11 mouse cellular contexts compared by ENCODE assay signal in the genomic region with DNA sequence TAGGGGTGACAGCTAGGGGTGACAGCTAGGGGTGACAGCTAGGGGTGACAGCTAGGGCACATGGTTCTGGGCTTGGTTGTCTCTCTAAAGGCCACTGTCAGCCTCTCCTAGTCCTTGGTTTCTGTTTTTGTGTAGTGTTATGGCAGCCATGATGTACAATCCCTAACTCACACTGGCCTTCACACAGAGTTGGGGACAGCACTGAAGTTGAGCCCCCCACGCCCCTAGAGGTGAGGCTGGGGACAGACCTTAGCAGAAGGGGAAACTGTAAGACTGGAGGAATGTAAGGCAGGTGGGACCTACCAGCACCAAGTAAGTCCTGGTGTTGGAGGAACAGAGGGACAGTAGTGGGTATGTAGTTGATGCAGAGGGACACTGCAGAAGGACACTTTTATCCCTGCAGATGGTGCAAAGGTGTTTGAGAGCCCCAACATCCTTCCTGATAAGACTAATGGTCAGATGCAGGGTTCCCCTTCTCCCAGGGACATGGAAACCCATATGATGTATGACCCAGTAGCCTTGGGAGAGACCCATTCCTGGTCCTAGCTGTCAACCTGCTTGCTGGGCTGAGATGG. TPM values are rescaled to one million over a fixed set of nuclear protein-coding genes. Genes with fewer than 3 reads are reported as not detected.
A peak's percentile ranks its signal among the peaks of the same experiment; 100 is the strongest.
DNase-seq lines count a peak whose midpoint lies in the region; ATAC-seq and TF ChIP-seq lines count a peak whose summit lies in the region.
"Had no signal": no experiment of that assay in that cellular context is flagged by ENCODE, and none has a peak within 500 bp of the region (broad histone marks: within the 10 kb centered on the region; RNA-seq: fewer than 3 reads in every experiment).

No protein-coding gene starts in this region.

- H3K36me3 ChIP-seq in intestine, embryonic 16.5 days (ENCODE audit: control insufficient read depth, insufficient read depth, low read length), result no peaks in the 10 kb centered on the region
- H3K36me3 ChIP-seq in intestine, embryonic 15.5 days, result no peaks in the 10 kb centered on the region
- no peaks in the 10 kb centered on the region for H3K36me3 ChIP-seq in thymus, adult 2 months (ENCODE audit: control insufficient read depth, insufficient read depth, low read length)
- H3K36me3 ChIP-seq in liver, embryonic 12.5 days, result no peaks in the 10 kb centered on the region
- H3K36me3 ChIP-seq in forebrain, embryonic 13.5 days (ENCODE audit: poor library complexity, severe bottlenecking), result no peaks in the 10 kb centered on the region
- H3K36me3 ChIP-seq: embryonic facial prominence, embryonic 15.5 days had no signal

- no peak for TF ChIP-seq POLR2A in thymus, adult 2 months (IDR thresholded peaks at IDR 0.05; ENCODE audit: control insufficient read depth, extremely low read depth, insufficient read depth, low read length, poor library complexity)

- DNase-seq in thymus, adult 2 months, result no peak
- no peak for DNase-seq in thymus, adult 18-20 months
- DNase-seq in layer of hippocampus, adult 8-10 months (ENCODE audit: low spot score in 2 of 2), result no peak
- DNase-seq: kidney, adult 8-10 months; midbrain, embryonic 14.5 days had no signal

- peaks cover 2% of the 10 kb centered on the region; the same call in 1 of the 2 replicates for H3K4me1 ChIP-seq in intestine, embryonic 16.5 days (ENCODE audit: control insufficient read depth, insufficient read depth, low read length)
- H3K4me1 ChIP-seq in intestine, embryonic 15.5 days (replicated peaks), result peaks cover 2% of the 10 kb centered on the region
- peaks cover 52% of the 10 kb centered on the region for H3K4me1 ChIP-seq in thymus, adult 2 months (replicated peaks; ENCODE audit: control insufficient read depth, insufficient read depth, low read length)
- H3K4me1 ChIP-seq in liver, embryonic 12.5 days, result peaks cover 45% of the 10 kb centered on the region
- H3K4me1 ChIP-seq in forebrain, embryonic 13.5 days, result peaks cover 7% of the 10 kb centered on the region

- no peak overlapping the region for H3K4me2 ChIP-seq in intestine, embryonic 16.5 days (ENCODE audit: low read depth, low read length)
- no peak overlapping the region for H3K4me2 ChIP-seq in intestine, embryonic 15.5 days (replicated peaks)
- H3K4me2 ChIP-seq in liver, embryonic 12.5 days, result peak overlapping the region; percentile 16
- no peak overlapping the region for H3K4me2 ChIP-seq in forebrain, embryonic 13.5 days
- H3K4me2 ChIP-seq: embryonic facial prominence, embryonic 15.5 days had no signal

- no peak for TF ChIP-seq CTCF in thymus, adult 2 months (IDR thresholded peaks at IDR 0.05; ENCODE audit: borderline replicate concordance, control insufficient read depth, extremely low read depth, insufficient read depth, low read length, poor library complexity)

- WGBS in intestine, embryonic 16.5 days, result 66% methylated on average over 1 of the region's 1 CpGs
- WGBS in intestine, embryonic 15.5 days, result 57% methylated on average over 1 of the region's 1 CpGs
- 66% methylated on average over 1 of the region's 1 CpGs for WGBS in thymus, adult 2 months
- whole genome bisulfite sequencing in liver, embryonic 12.5 days (ENCODE audit: insufficient replicate concordance), result 54% methylated on average over 1 of the region's 1 CpGs
- 54% methylated on average over 1 of the region's 1 CpGs for WGBS in forebrain, embryonic 13.5 days

- no peak overlapping the region for H3K9ac ChIP-seq in intestine, embryonic 16.5 days (ENCODE audit: low read depth, low read length)
- H3K9ac ChIP-seq in intestine, embryonic 15.5 days, result no peak overlapping the region
- H3K9ac ChIP-seq in liver, embryonic 12.5 days, result peak overlapping the region; percentile 27; the same call in 1 of the 2 replicates
- H3K9ac ChIP-seq in forebrain, embryonic 13.5 days, result no peak overlapping the region
- H3K9ac ChIP-seq: embryonic facial prominence, embryonic 15.5 days had no signal

- H3K9me3 ChIP-seq in intestine, embryonic 16.5 days (ENCODE audit: control insufficient read depth, low read length), result no peaks in the 10 kb centered on the region
- no peaks in the 10 kb centered on the region for H3K9me3 ChIP-seq in intestine, embryonic 15.5 days
- no peaks in the 10 kb centered on the region for H3K9me3 ChIP-seq in liver, embryonic 12.5 days (replicated peaks)
- no peaks in the 10 kb centered on the region for H3K9me3 ChIP-seq in forebrain, embryonic 13.5 days (replicated peaks)
- H3K9me3 ChIP-seq: embryonic facial prominence, embryonic 15.5 days had no signal

- peak overlapping the region; percentile 34; the same call in 1 of the 2 replicates for H3K27ac ChIP-seq in intestine, embryonic 16.5 days (ENCODE audit: low read length)
- no peak overlapping the region for H3K27ac ChIP-seq in intestine, embryonic 15.5 days
- peak overlapping the region; percentile 59 for H3K27ac ChIP-seq in thymus, adult 2 months (ENCODE audit: control insufficient read depth, insufficient read depth, low read length)
- peak overlapping the region; percentile 69 for H3K27ac ChIP-seq in liver, embryonic 12.5 days
- no peak overlapping the region for H3K27ac ChIP-seq in forebrain, embryonic 13.5 days
- H3K27ac ChIP-seq: embryonic facial prominence, embryonic 15.5 days had no signal

- ATAC-seq in intestine, embryonic 16.5 days, result no peak
- no peak for ATAC-seq in intestine, embryonic 15.5 days
- peak; percentile 22; the same call in 1 of the 2 replicates for ATAC-seq in liver, embryonic 12.5 days
- ATAC-seq in activated CD4-positive, CD25-positive, alpha-beta regulatory T cell, adult 4 months, result no peak
- no peak for ATAC-seq in forebrain, embryonic 13.5 days

- H3K4me3 ChIP-seq in intestine, embryonic 16.5 days (ENCODE audit: low read length), result no peak overlapping the region
- no peak overlapping the region for H3K4me3 ChIP-seq in intestine, embryonic 15.5 days (replicated peaks)
- peak overlapping the region; percentile 3; the same call in 1 of the 2 replicates for H3K4me3 ChIP-seq in thymus, adult 2 months (ENCODE audit: control insufficient read depth, insufficient read depth, low read length)
- no peak overlapping the region for H3K4me3 ChIP-seq in liver, embryonic 12.5 days
- H3K4me3 ChIP-seq in forebrain, embryonic 13.5 days, result no peak overlapping the region
- H3K4me3 ChIP-seq: embryonic facial prominence, embryonic 15.5 days had no signal

- no peaks in the 10 kb centered on the region for H3K27me3 ChIP-seq in intestine, embryonic 16.5 days (replicated peaks; ENCODE audit: control insufficient read depth, insufficient read depth, low read length)
- H3K27me3 ChIP-seq in intestine, embryonic 15.5 days (replicated peaks), result no peaks in the 10 kb centered on the region
- no peaks in the 10 kb centered on the region for H3K27me3 ChIP-seq in thymus, adult 2 months (ENCODE audit: control insufficient read depth, insufficient read depth, low read length)
- H3K27me3 ChIP-seq in liver, embryonic 12.5 days (replicated peaks), result no peaks in the 10 kb centered on the region
- 0 out of 2 replicates have a peak, but pooled peaks cover 5% of the 10 kb centered on the region for H3K27me3 ChIP-seq in forebrain, embryonic 13.5 days
- H3K27me3 ChIP-seq: embryonic facial prominence, embryonic 15.5 days had no signal

RNA-seq across cellular contexts. Expression of gene Spi1, which starts 1.3 kb away (rescaled TPM):
- 4.2 and 6.1 TPM in 2 replicates for polyA plus RNA-seq in intestine, embryonic 16.5 days (2015; fragmentation: Nextera tagmentation; extraction: Ambion mirVana)
- polyA plus RNA-seq in intestine, embryonic 15.5 days (2015; fragmentation: Nextera tagmentation; extraction: Ambion mirVana), result 7.9 and 8.9 TPM in 2 replicates
- polyA plus RNA-seq in thymus, adult 2 months (2012; rRNA removed), result 53.6 and 55.7 TPM in 2 replicates
- 16.8 and 18.5 TPM in 2 replicates for polyA plus RNA-seq in liver, embryonic 12.5 days (2016; fragmentation: Nextera tagmentation; extraction: Ambion mirVana)
- not detected for polyA plus RNA-seq in activated CD4-positive, CD25-positive, alpha-beta regulatory T cell, adult 4 months (2017; shearing (Covaris generic))
- 2.5 and 2.8 TPM in 2 replicates for polyA plus RNA-seq in forebrain, embryonic 13.5 days (2015; fragmentation: Nextera tagmentation; extraction: Ambion mirVana)
- total RNA-seq in layer of hippocampus, adult 8-10 months (2022), result 10 to 100 TPM in 2 of 4 experiments, 1 to 10 TPM in 2; 3.8 to 17.2 (median 9.7) TPM

RNA-seq across cellular contexts. Expression of gene Slc39a13, which starts 13.2 kb away (rescaled TPM):
- 30.2 and 32.3 TPM in 2 replicates for polyA plus RNA-seq in intestine, embryonic 16.5 days (2015; fragmentation: Nextera tagmentation; extraction: Ambion mirVana)
- polyA plus RNA-seq in intestine, embryonic 15.5 days (2015; fragmentation: Nextera tagmentation; extraction: Ambion mirVana), result 26.5 and 32.4 TPM in 2 replicates
- polyA plus RNA-seq in thymus, adult 2 months (2012; rRNA removed), result 45.8 and 59.0 TPM in 2 replicates
- polyA plus RNA-seq in liver, embryonic 12.5 days (2016; fragmentation: Nextera tagmentation; extraction: Ambion mirVana), result 15.1 and 15.3 TPM in 2 replicates
- polyA plus RNA-seq in activated CD4-positive, CD25-positive, alpha-beta regulatory T cell, adult 4 months (2017; shearing (Covaris generic)), result 10 to 100 TPM; 15.6 to 21.8 TPM
- polyA plus RNA-seq in forebrain, embryonic 13.5 days (2015; fragmentation: Nextera tagmentation; extraction: Ambion mirVana), result 19.7 and 21.0 TPM in 2 replicates
- total RNA-seq in layer of hippocampus, adult 8-10 months (2022), result 10 to 100 TPM; 28.7 to 40.0 (median 33.1) TPM

RNA-seq across cellular contexts. Expression of gene Psmc3, which starts 29.6 kb away (rescaled TPM):
- polyA plus RNA-seq in intestine, embryonic 16.5 days (2015; fragmentation: Nextera tagmentation; extraction: Ambion mirVana), result 238 and 252 TPM in 2 replicates
- polyA plus RNA-seq in intestine, embryonic 15.5 days (2015; fragmentation: Nextera tagmentation; extraction: Ambion mirVana), result 232 and 236 TPM in 2 replicates
- 103 and 114 TPM in 2 replicates for polyA plus RNA-seq in thymus, adult 2 months (2012; rRNA removed)
- polyA plus RNA-seq in liver, embryonic 12.5 days (2016; fragmentation: Nextera tagmentation; extraction: Ambion mirVana), result 220 and 223 TPM in 2 replicates
- polyA plus RNA-seq in activated CD4-positive, CD25-positive, alpha-beta regulatory T cell, adult 4 months (2017; shearing (Covaris generic)), result 100 to 1,000 TPM; 196 to 209 TPM
- 276 and 277 TPM in 2 replicates for polyA plus RNA-seq in forebrain, embryonic 13.5 days (2015; fragmentation: Nextera tagmentation; extraction: Ambion mirVana)
- total RNA-seq in layer of hippocampus, adult 8-10 months (2022), result 100 to 1,000 TPM; 180 to 209 (median 206) TPM

RNA-seq across cellular contexts. Expression of gene Mybpc3, which starts 34.5 kb away (rescaled TPM):
- 0.06 TPM in 1 of 2 replicates, not detected in the other for polyA plus RNA-seq in intestine, embryonic 16.5 days (2015; fragmentation: Nextera tagmentation; extraction: Ambion mirVana)
- polyA plus RNA-seq in intestine, embryonic 15.5 days (2015; fragmentation: Nextera tagmentation; extraction: Ambion mirVana), result 0.05 and 0.06 TPM in 2 replicates
- polyA plus RNA-seq in thymus, adult 2 months (2012; rRNA removed), result 2.4 and 57.9 TPM in 2 replicates
- polyA plus RNA-seq in liver, embryonic 12.5 days (2016; fragmentation: Nextera tagmentation; extraction: Ambion mirVana), result 0.23 and 0.39 TPM in 2 replicates
- not detected for polyA plus RNA-seq in activated CD4-positive, CD25-positive, alpha-beta regulatory T cell, adult 4 months (2017; shearing (Covaris generic))
- polyA plus RNA-seq in forebrain, embryonic 13.5 days (2015; fragmentation: Nextera tagmentation; extraction: Ambion mirVana), result 0.23 TPM in 1 of 2 replicates, not detected in the other
- under 1 TPM; 0.09 to 0.22 (median 0.16) TPM for total RNA-seq in layer of hippocampus, adult 8-10 months (2022)
- polyA plus RNA-seq: midbrain, embryonic 14.5 days had no signal

RNA-seq across cellular contexts. Expression of gene Rapsn, which starts 48.0 kb away (rescaled TPM):
- 0.72 and 0.94 TPM in 2 replicates for polyA plus RNA-seq in intestine, embryonic 16.5 days (2015; fragmentation: Nextera tagmentation; extraction: Ambion mirVana)
- polyA plus RNA-seq in intestine, embryonic 15.5 days (2015; fragmentation: Nextera tagmentation; extraction: Ambion mirVana), result 1.2 and 1.5 TPM in 2 replicates
- 9.0 and 10.1 TPM in 2 replicates for polyA plus RNA-seq in thymus, adult 2 months (2012; rRNA removed)
- polyA plus RNA-seq in liver, embryonic 12.5 days (2016; fragmentation: Nextera tagmentation; extraction: Ambion mirVana), result 0.57 and 0.94 TPM in 2 replicates
- 1 to 10 TPM; 5.3 to 5.6 TPM for polyA plus RNA-seq in activated CD4-positive, CD25-positive, alpha-beta regulatory T cell, adult 4 months (2017; shearing (Covaris generic))
- polyA plus RNA-seq in forebrain, embryonic 13.5 days (2015; fragmentation: Nextera tagmentation; extraction: Ambion mirVana), result 0.72 and 1.8 TPM in 2 replicates
- under 1 TPM in 2 of 4 experiments, not detected in 2; 0.36 to 0.47 TPM for total RNA-seq in layer of hippocampus, adult 8-10 months (2022)

Comparison
In these comparisons a context has a peak if more than half of its experiments do, and no peak if none do; other contexts are left out.
1. H3K27ac ChIP-seq: peak in intestine, embryonic 16.5 days (single experiment), thymus, adult 2 months (single experiment) and liver, embryonic 12.5 days (single experiment); none in intestine, embryonic 15.5 days (single experiment) and forebrain, embryonic 13.5 days (single experiment).